ENCODE assay signal across 28 mouse cellular contexts in the genomic region with DNA sequence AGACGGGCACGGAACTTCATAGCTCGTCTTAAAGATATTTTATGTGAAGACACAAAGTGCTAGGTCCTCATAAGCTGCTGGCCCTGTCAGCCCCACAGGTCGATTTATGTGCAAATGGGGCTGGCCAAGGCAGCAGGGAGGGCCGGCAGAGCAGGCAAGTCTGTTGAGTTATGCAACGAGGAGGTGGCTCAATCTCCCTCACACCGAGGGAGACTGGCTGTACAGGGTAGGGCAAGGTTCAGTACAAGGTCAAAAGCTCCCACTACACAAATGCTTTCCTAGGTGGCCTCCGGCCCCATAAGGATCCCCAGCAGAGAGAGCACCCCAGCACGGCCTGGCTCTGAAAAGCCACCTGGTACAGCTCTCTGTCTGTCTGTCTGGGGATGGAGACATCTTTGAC. TPM values are rescaled to one million over a fixed set of nuclear protein-coding genes. Genes with fewer than 3 reads are reported as not detected.
DNase-seq lines count a peak whose midpoint lies in the region; ATAC-seq and TF ChIP-seq lines count a peak whose summit lies in the region.
"Had no signal": no experiment of that assay in that cellular context is flagged by ENCODE, and none has a peak within 500 bp of the region (broad histone marks: within the 10 kb centered on the region; RNA-seq: fewer than 3 reads in every experiment).

No protein-coding gene starts in this region.

- no peak for TF ChIP-seq CTCF in liver, postnatal 0 days (IDR thresholded peaks at IDR 0.05; ENCODE audit: low read depth)

- H3K27ac ChIP-seq in kidney, embryonic 15.5 days: no peak overlapping the region
- H3K27ac ChIP-seq in liver, postnatal 0 days (ENCODE audit: low read depth): peak overlapping the region; percentile 99
- H3K27ac ChIP-seq: forebrain, embryonic 13.5 days; hindbrain, embryonic 14.5 days; intestine, embryonic 15.5 days; limb, embryonic 13.5 days had no signal

- no peaks in the 10 kb centered on the region for H3K9me3 ChIP-seq in kidney, embryonic 15.5 days (replicated peaks)
- H3K9me3 ChIP-seq in liver, postnatal 0 days (ENCODE audit: low read length): no peaks in the 10 kb centered on the region
- H3K9me3 ChIP-seq: forebrain, embryonic 13.5 days; heart, embryonic 12.5 days; intestine, embryonic 15.5 days; limb, embryonic 13.5 days had no signal

- H3K9ac ChIP-seq in kidney, embryonic 15.5 days: no peak overlapping the region
- H3K9ac ChIP-seq in liver, postnatal 0 days (replicated peaks): 0 out of 2 replicates have a peak overlapping the region, but pooled peaks have one; percentile 30
- H3K9ac ChIP-seq: forebrain, embryonic 13.5 days; heart, embryonic 12.5 days; hindbrain, embryonic 14.5 days; intestine, embryonic 15.5 days; limb, embryonic 13.5 days had no signal

- H3K4me3 ChIP-seq in kidney, embryonic 15.5 days (replicated peaks): no peak overlapping the region
- H3K4me3 ChIP-seq in liver, postnatal 0 days (ENCODE audit: low read depth, low read length): no peak overlapping the region
- H3K4me3 ChIP-seq: forebrain, embryonic 13.5 days; heart, embryonic 12.5 days; intestine, embryonic 15.5 days; limb, embryonic 13.5 days had no signal

- DNase-seq in adrenal gland, adult (ENCODE audit: inconsistent age in 2 of 2, low spot score in 1 of 2): peak; percentile 71 to 87
- DNase-seq in adrenal gland, adult 18-20 months (ENCODE audit: low spot score in 2 of 2): no peak
- DNase-seq in kidney, adult 9 months: peak; percentile 74
- DNase-seq in kidney, postnatal 36 days: peak; percentile 51 to 79
- DNase-seq in liver, postnatal 0 days: peak; percentile 69
- DNase-seq in natural killer cell, adult 2 months (ENCODE audit: low spot score in 2 of 2): no peak
- no peak for DNase-seq in gastrocnemius, adult 18-20 months (ENCODE audit: low spot score)
- DNase-seq: cerebellum, adult 18-20 months; cerebellum, postnatal 36 days; layer of hippocampus, adult 9-11 months; right cerebral cortex, adult 18-20 months; spleen, adult 18-20 months; thymus, postnatal 14 days had no signal

- no peak for ATAC-seq in kidney, embryonic 15.5 days (replicated peaks; ENCODE audit: low FRiP score)
- peak; percentile 40 for ATAC-seq in liver, postnatal 0 days
- ATAC-seq: CD4-positive, CD25-positive, alpha-beta regulatory T cell, adult 4 months; forebrain, embryonic 13.5 days; intestine, embryonic 15.5 days; lung, postnatal 0 days; midbrain, embryonic 16.5 days had no signal

- H3K27me3 ChIP-seq in kidney, embryonic 15.5 days: no peaks in the 10 kb centered on the region
- H3K27me3 ChIP-seq in liver, postnatal 0 days (ENCODE audit: insufficient read depth, low read length): no peaks in the 10 kb centered on the region
- H3K27me3 ChIP-seq: forebrain, embryonic 13.5 days; heart, embryonic 12.5 days; intestine, embryonic 15.5 days; limb, embryonic 13.5 days had no signal

- peaks cover 35% of the 10 kb centered on the region for H3K36me3 ChIP-seq in kidney, embryonic 15.5 days
- peaks cover 24% of the 10 kb centered on the region for H3K36me3 ChIP-seq in liver, postnatal 0 days (replicated peaks; ENCODE audit: insufficient read depth, low read length)

- no peak for TF ChIP-seq EP300 in liver, postnatal 0 days (IDR thresholded peaks at IDR 0.05; ENCODE audit: low read depth)

- 77% methylated on average over 9 of the region's 9 CpGs for WGBS in kidney, embryonic 15.5 days
- WGBS in liver, postnatal 0 days (ENCODE audit: insufficient replicate concordance): 61% methylated on average over 9 of the region's 9 CpGs

- H3K4me1 ChIP-seq in kidney, embryonic 15.5 days: peaks cover 21% of the 10 kb centered on the region
- peaks cover 30% of the 10 kb centered on the region for H3K4me1 ChIP-seq in liver, postnatal 0 days (ENCODE audit: insufficient read depth)

- H3K4me2 ChIP-seq in kidney, embryonic 15.5 days: no peak overlapping the region
- peak overlapping the region; percentile 26; the same call in 1 of the 2 replicates for H3K4me2 ChIP-seq in liver, postnatal 0 days (ENCODE audit: low read depth, low read length)
- H3K4me2 ChIP-seq: forebrain, embryonic 13.5 days; heart, embryonic 12.5 days; hindbrain, embryonic 14.5 days; intestine, embryonic 15.5 days; limb, embryonic 13.5 days had no signal

RNA-seq across cellular contexts. Expression of gene Gm45785, which starts 2.7 kb away (rescaled TPM):
- under 1 TPM; 0.36 to 0.61 TPM for total RNA-seq in adrenal gland, adult 18-20 months (2021)
- polyA plus RNA-seq in kidney, embryonic 15.5 days (2015; fragmentation: Nextera tagmentation; extraction: Ambion mirVana): not detected in 2 replicates
- not detected in 2 replicates for polyA plus RNA-seq in liver, postnatal 0 days (2015; fragmentation: Nextera tagmentation; extraction: Ambion mirVana)
- not detected for total RNA-seq in gastrocnemius, adult 18-20 months (2021)
- total RNA-seq: heart, postnatal 25 days; MEL had no signal
- polyA plus RNA-seq: CD4-positive, CD25-positive, alpha-beta regulatory T cell, adult 4 months; forebrain, embryonic 13.5 days; gonadal fat pad, adult 2 months; heart, embryonic 12.5 days; hindbrain, embryonic 14.5 days; intestine, embryonic 15.5 days; limb, embryonic 13.5 days; lung, postnatal 0 days; stomach, embryonic 14.5 days had no signal

RNA-seq across cellular contexts. Expression of gene Ric8a, which starts 3.4 kb away (rescaled TPM):
- 10 to 100 TPM; 49.5 to 65.5 TPM for total RNA-seq in adrenal gland, adult 18-20 months (2021)
- polyA plus RNA-seq in kidney, embryonic 15.5 days (2015; fragmentation: Nextera tagmentation; extraction: Ambion mirVana): 54.8 and 59.7 TPM in 2 replicates
- polyA plus RNA-seq in liver, postnatal 0 days (2015; fragmentation: Nextera tagmentation; extraction: Ambion mirVana): 15.9 and 17.1 TPM in 2 replicates
- total RNA-seq in gastrocnemius, adult 18-20 months (2021): 10 to 100 TPM; 11.9 to 13.7 TPM

RNA-seq across cellular contexts. Expression of gene Bet1l, which starts 4.0 kb away (rescaled TPM):
- 10 to 100 TPM; 37.8 to 42.8 TPM for total RNA-seq in adrenal gland, adult 18-20 months (2021)
- 35.9 and 37.2 TPM in 2 replicates for polyA plus RNA-seq in kidney, embryonic 15.5 days (2015; fragmentation: Nextera tagmentation; extraction: Ambion mirVana)
- polyA plus RNA-seq in liver, postnatal 0 days (2015; fragmentation: Nextera tagmentation; extraction: Ambion mirVana): 30.7 and 35.9 TPM in 2 replicates
- total RNA-seq in gastrocnemius, adult 18-20 months (2021): 1 to 10 TPM; 5.0 to 6.1 TPM

RNA-seq across cellular contexts. Expression of gene Odf3, which starts 5.8 kb away (rescaled TPM):
- under 1 TPM; 0.26 to 0.40 TPM for total RNA-seq in adrenal gland, adult 18-20 months (2021)
- polyA plus RNA-seq in kidney, embryonic 15.5 days (2015; fragmentation: Nextera tagmentation; extraction: Ambion mirVana): 0.12 TPM in 1 of 2 replicates, not detected in the other
- not detected in 2 replicates for polyA plus RNA-seq in liver, postnatal 0 days (2015; fragmentation: Nextera tagmentation; extraction: Ambion mirVana)
- not detected for total RNA-seq in gastrocnemius, adult 18-20 months (2021)
- total RNA-seq: heart, postnatal 25 days; megakaryocyte-erythroid progenitor cell, adult 5-6 weeks; MEL had no signal
- polyA plus RNA-seq: CD4-positive, CD25-positive, alpha-beta regulatory T cell, adult 4 months; forebrain, embryonic 13.5 days; heart, embryonic 12.5 days; hindbrain, embryonic 14.5 days; intestine, embryonic 15.5 days; limb, embryonic 13.5 days; lung, postnatal 0 days; midbrain, embryonic 16.5 days; stomach, embryonic 14.5 days had no signal

RNA-seq across cellular contexts. Expression of gene Scgb1c1, which starts 8.0 kb away (rescaled TPM):
- total RNA-seq in adrenal gland, adult 18-20 months (2021): not detected
- polyA plus RNA-seq in kidney, embryonic 15.5 days (2015; fragmentation: Nextera tagmentation; extraction: Ambion mirVana): not detected in 2 replicates
- not detected in 2 replicates for polyA plus RNA-seq in liver, postnatal 0 days (2015; fragmentation: Nextera tagmentation; extraction: Ambion mirVana)
- not detected for total RNA-seq in gastrocnemius, adult 18-20 months (2021)
- total RNA-seq: left cerebral cortex, adult 8-10 months; megakaryocyte-erythroid progenitor cell, adult 5-6 weeks; MEL had no signal
- polyA plus RNA-seq: CD4-positive, CD25-positive, alpha-beta regulatory T cell, adult 4 months; forebrain, embryonic 13.5 days; heart, embryonic 12.5 days; hindbrain, embryonic 14.5 days; intestine, embryonic 15.5 days; limb, embryonic 13.5 days; midbrain, embryonic 16.5 days; stomach, embryonic 14.5 days had no signal

Comparison
In these comparisons a context has a peak if more than half of its experiments do, and no peak if none do; other contexts are left out.
1. DNase-seq: peak in adrenal gland, adult (2 of 2), kidney, adult 9 months (single experiment), kidney, postnatal 36 days (2 of 2) and liver, postnatal 0 days (single experiment); none in adrenal gland, adult 18-20 months (0 of 2), natural killer cell, adult 2 months (0 of 2) and gastrocnemius, adult 18-20 months (single experiment).
2. RNA of gene Bet1l, which starts 4.0 kb away (total RNA-seq): 37.8 to 42.8 TPM in adrenal gland, adult 18-20 months; 5.0 to 6.1 TPM in gastrocnemius, adult 18-20 months; every median in the first group is over 4 times any median in the second.